Mouse (Mus musculus) erythroblast, embryonic 14.5 days (primary cell): ENCODE data around the gene Cep57l1.
"Not testable (repeated sequence)": the region's sequence is repeated elsewhere in the genome, so short reads cannot be mapped to it uniquely, and the experiment has no call there.

Experiments
- GATA1 ChIP-seq: IDR thresholded peaks from 2 replicates; pipeline ENCODE4 v1.6.1; 2012; ENCODE audit warnings: low read length, inconsistent platforms, mixed read lengths
- TAL1 ChIP-seq: IDR thresholded peaks from 3 replicates; pipeline ENCODE4 v1.6.1; 2012; ENCODE audit warnings: low read length, inconsistent platforms, mixed read lengths

- TF ChIP-seq GATA1, TAL1: not testable (repeated sequence)
Observed at GRCm38 (mm10) chr10:41818733-41819070, 9.0 kb upstream of the Cep57l1 start.
